Mouse (Mus musculus) gastrocnemius, postnatal 25 days (tissue): ENCODE results near the gene Strap. TPM values are rescaled to one million over a fixed set of nuclear protein-coding genes. Genes with fewer than 3 reads are reported as not detected.
A peak's percentile ranks its signal among the peaks of the same experiment; 100 is the strongest.

Experiments
- DNase-seq: peaks from one replicate; pipeline ENCODE4 v3.0.0; 2022
- total RNA-seq, 2 experiments: library from RNA; stranded (reverse); gene quantifications; 1 replicate in 1 of 2; 2 replicates in 1 of 2; pipeline ENCODE4 v1.2.3; 2021

Strap gene
- total RNA-seq, 2 experiments from 2014 or later: 74.4 to 78.2 TPM

- DNase-seq: no peak
These were observed 12.5 kb upstream of the Strap start for GRCm38 (mm10) chr6:137722220-137722931.

DNA sequence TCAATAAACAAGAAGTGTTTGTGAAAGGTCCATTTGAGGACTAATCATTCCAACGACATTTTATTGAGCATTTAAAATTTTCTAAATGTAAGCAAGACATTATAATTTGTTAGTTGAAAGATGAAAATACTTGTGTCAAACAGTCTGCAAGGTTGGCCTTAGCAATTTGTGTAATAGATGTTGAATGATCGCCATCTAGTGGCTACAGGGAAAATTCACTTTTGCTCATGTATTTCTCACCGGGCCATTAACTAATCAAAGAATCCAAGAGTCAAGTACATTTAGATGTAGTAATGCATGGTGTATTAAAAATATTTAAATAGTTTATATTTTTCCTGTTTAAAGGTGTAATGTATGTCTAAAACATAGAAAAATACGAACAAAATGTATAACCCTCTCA lies 11.0 kb upstream of the Strap start:
- DNase-seq: no peak

DNA sequence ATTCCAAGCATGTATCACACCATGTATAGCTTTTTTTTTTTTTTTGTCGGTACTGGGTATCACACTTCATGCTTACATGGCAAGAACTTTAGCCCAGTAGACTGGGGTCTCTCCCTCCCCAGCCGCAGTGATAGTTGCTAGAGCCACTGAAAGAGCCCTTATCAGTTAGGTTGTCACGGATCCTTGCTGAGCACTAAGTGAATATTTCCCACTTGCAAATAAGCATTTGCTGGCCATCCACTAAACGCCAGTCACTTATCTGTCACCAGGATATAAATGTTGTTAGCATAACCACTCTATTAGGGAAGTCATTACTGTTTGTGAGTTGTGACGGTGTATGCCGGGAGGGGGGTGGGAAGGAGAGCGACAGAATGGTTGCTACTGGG lies 425 bp upstream of the Strap start:
- no peak for DNase-seq

DNA sequence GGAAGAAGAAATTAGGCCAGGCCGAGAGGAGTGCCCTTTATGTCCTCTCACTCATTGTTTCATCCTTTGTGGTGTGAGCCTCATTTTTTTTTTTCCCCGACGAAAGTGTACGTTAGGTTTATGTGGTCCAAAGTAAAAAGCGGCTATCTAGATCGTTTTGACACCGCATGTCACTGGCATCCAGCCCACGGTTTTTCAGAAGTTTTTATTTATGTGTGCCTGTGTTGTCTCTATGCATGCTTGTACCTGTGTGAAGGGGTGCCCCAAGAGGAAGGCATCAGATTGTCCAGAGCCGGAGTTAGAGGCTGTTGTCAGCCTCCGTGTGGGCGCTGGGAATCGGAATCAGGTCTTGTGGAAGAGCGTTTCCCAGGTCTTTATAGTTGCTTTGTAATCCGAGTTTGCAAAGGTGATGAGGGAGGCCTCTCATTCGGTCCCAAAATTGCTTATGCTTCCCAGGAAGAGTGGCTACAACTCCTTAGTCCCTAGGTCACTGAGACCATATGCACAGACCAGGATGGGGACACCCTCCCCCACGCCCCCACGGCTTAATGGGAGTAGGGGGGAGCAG lies 877 bp downstream of the Strap start:
- no peak for DNase-seq

- DNase-seq: no peak
These were observed 6.1 kb downstream of the Strap start for GRCm38 (mm10) chr6:137740972-137741371.

DNA sequence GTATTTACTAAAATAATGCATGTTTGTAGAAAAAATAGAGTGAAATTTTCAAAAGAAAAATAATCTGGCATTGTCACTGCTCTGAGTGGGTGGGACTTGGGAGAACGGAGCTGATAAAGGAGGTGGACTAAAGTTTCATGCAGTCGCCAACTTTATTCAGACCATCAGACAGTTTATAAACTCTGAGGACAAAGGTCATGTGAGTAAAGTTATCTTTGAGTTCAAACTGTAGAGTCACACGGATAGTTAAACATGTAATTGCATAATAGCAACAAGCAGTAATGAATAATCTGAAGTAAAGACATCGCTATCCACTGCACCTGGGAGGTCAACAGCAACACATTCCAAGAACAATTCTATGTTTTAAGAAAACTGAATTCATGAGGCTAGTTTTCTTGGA lies 9.8 kb downstream of the Strap start:
- no peak for DNase-seq

- DNase-seq: no peak
These were observed 12.5 kb downstream of the Strap start for GRCm38 (mm10) chr6:137747174-137747928.

- no peak for DNase-seq
These were observed 16.8 kb downstream of the Strap start for GRCm38 (mm10) chr6:137751551-137752274.

- no peak for DNase-seq
These were observed 17.4 kb downstream of the Strap start for GRCm38 (mm10) chr6:137752275-137752655.

GRCm38 (mm10) chr6:137754056-137754856 lies 19.4 kb downstream of the Strap start, which contains the start of gene Dera:
Gene Dera (plus strand): TSS chr6:137754546.
- peak; percentile 73 for DNase-seq

- DNase-seq: no peak
These were observed 20.0 kb downstream of the Strap start for GRCm38 (mm10) chr6:137754857-137755232.

- DNase-seq: no peak
These were observed 21.4 kb downstream of the Strap start for GRCm38 (mm10) chr6:137756310-137756709.

- DNase-seq: no peak
These were observed 23.0 kb downstream of the Strap start for GRCm38 (mm10) chr6:137757891-137758290.

- no peak for DNase-seq
These were observed 24.8 kb downstream of the Strap start for GRCm38 (mm10) chr6:137759681-137760080.

- DNase-seq: no peak
These were observed 26.1 kb downstream of the Strap start for GRCm38 (mm10) chr6:137760966-137761365.

DNA sequence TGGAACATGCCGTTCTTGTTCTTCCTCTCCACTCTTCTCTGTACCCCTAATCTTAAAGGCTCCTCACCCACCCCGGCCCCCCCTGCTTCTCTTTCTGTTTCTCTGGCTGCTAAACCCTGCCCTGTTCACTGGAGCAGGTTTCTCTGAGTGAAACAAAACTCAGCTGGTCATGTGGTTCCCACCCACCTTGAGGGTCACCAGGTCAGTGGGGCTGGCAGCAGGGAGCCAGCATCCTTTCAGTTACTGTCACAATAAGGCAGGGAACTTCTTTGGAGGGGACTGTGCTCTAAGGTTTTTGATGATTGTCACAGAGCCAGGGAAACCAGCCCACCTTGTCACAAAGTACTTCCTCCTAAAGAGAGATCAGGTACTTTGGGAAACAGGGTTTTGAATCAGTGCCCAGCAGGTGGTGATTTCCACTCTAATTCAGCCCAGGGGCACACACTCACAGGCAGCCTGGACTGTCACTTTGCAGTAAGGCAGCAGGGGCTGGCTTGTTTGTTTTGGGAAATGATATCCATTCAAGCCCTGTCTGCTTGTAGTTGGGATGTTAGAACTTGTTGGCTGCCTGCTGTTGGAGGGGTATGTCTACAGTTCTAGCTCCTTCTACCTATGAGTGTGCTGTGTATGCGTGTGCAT lies 29.8 kb downstream of the Strap start:
- no peak for DNase-seq

- DNase-seq: no peak
These were observed 31.3 kb downstream of the Strap start for GRCm38 (mm10) chr6:137766177-137766576.

GRCm38 (mm10) chr6:137771621-137772250 lies 36.9 kb downstream of the Strap start:
- no peak for DNase-seq

- no peak for DNase-seq
These were observed 38.2 kb downstream of the Strap start for GRCm38 (mm10) chr6:137772918-137773636.

- DNase-seq: no peak
These were observed 38.8 kb downstream of the Strap start for GRCm38 (mm10) chr6:137773637-137774028.
